ENCODE assay signal across 8 mouse cellular contexts in genomic region chr13:76056261-76056724, GRCm38 (mm10). TPM values are rescaled to one million over a fixed set of nuclear protein-coding genes. Genes with fewer than 3 reads are reported as not detected.
A peak's percentile ranks its signal among the peaks of the same experiment; 100 is the strongest.
DNase-seq lines count a peak whose midpoint lies in the region; ATAC-seq lines count a peak whose summit lies in the region.

No protein-coding gene starts in this region.

- WGBS in hindbrain, embryonic 12.5 days = 0% methylated on average over 30 of the region's 34 CpGs

- H3K36me3 ChIP-seq in hindbrain, embryonic 12.5 days = no peaks in the 10 kb centered on the region

- H3K9me3 ChIP-seq in hindbrain, embryonic 12.5 days (replicated peaks) = no peaks in the 10 kb centered on the region

- H3K4me2 ChIP-seq in hindbrain, embryonic 12.5 days (replicated peaks) = peak overlapping the region; percentile 96

- H3K9ac ChIP-seq in hindbrain, embryonic 12.5 days = peak overlapping the region; percentile 18

- peak overlapping the region; percentile 48 for H3K4me3 ChIP-seq in hindbrain, embryonic 12.5 days

- H3K27ac ChIP-seq in hindbrain, embryonic 12.5 days = no peak overlapping the region

- H3K4me1 ChIP-seq in hindbrain, embryonic 12.5 days = peaks cover 12% of the 10 kb centered on the region; the same call in 1 of the 2 replicates

- peaks cover 55% of the 10 kb centered on the region for H3K27me3 ChIP-seq in hindbrain, embryonic 12.5 days

- DNase-seq in R1 (ENCODE audit: low read depth, low spot score) = peak; percentile 77
- DNase-seq in cerebellum, postnatal 14 days = peak; percentile 82 to 88
- DNase-seq in frontal cortex, postnatal 14 days (ENCODE audit: low spot score in 2 of 2) = peak; percentile 53 to 64
- peak; percentile 57 to 64 for DNase-seq in layer of hippocampus, postnatal 25 days (ENCODE audit: extremely low spot score in 1 of 2, low spot score in 1 of 2)
- DNase-seq in lung, postnatal 10 days = peak; percentile 46
- peak; percentile 9 for DNase-seq in ovary, postnatal 10 days (ENCODE audit: low spot score)
- peak; percentile 21 to 52 for DNase-seq in thymus, postnatal 10 days (ENCODE audit: low spot score in 2 of 2)

- ATAC-seq in hindbrain, embryonic 12.5 days (ENCODE audit: low FRiP score) = peak; percentile 96

RNA-seq across cellular contexts. Expression of gene Gpr150, which starts 0.5 kb away (rescaled TPM):
- 0.65 and 0.98 TPM in 2 replicates for polyA plus RNA-seq in hindbrain, embryonic 12.5 days (2016; fragmentation: Nextera tagmentation; extraction: Ambion mirVana)
- 1 to 10 TPM; 1.7 to 1.9 TPM for total RNA-seq in layer of hippocampus, postnatal 25 days (2021)

RNA-seq across cellular contexts. Expression of gene Rfesd, which starts 37.8 kb away (rescaled TPM):
- 19.7 and 20.4 TPM in 2 replicates for polyA plus RNA-seq in hindbrain, embryonic 12.5 days (2016; fragmentation: Nextera tagmentation; extraction: Ambion mirVana)
- 10 to 100 TPM; 17.0 TPM for total RNA-seq in layer of hippocampus, postnatal 25 days (2021)

RNA-seq across cellular contexts. Expression of gene Arsk, which starts 42.2 kb away (rescaled TPM):
- polyA plus RNA-seq in hindbrain, embryonic 12.5 days (2016; fragmentation: Nextera tagmentation; extraction: Ambion mirVana) = 4.9 and 5.5 TPM in 2 replicates
- 1 to 10 TPM; 5.3 to 5.7 TPM for total RNA-seq in layer of hippocampus, postnatal 25 days (2021)

RNA-seq across cellular contexts. Expression of gene Ttc37, which starts 42.2 kb away (rescaled TPM):
- polyA plus RNA-seq in hindbrain, embryonic 12.5 days (2016; fragmentation: Nextera tagmentation; extraction: Ambion mirVana) = 14.5 and 16.4 TPM in 2 replicates
- 10 to 100 TPM; 19.2 to 21.3 TPM for total RNA-seq in layer of hippocampus, postnatal 25 days (2021)

Comparison
In these comparisons a context has a peak if more than half of its experiments do, and no peak if none do; other contexts are left out.
1. DNase-seq: peak in every context shown above with its lines; median percentile 85 in cerebellum, postnatal 14 days; 77 in R1; 60 in layer of hippocampus, postnatal 25 days; 58 in frontal cortex, postnatal 14 days; 46 in lung, postnatal 10 days; 36 in thymus, postnatal 10 days; 9 in ovary, postnatal 10 days.